Mouse (Mus musculus): ENCODE results near the gene L3mbtl3. TPM values are rescaled to one million over a fixed set of nuclear protein-coding genes. Genes with fewer than 3 reads are reported as not detected.

Gene L3mbtl3
- total RNA-seq, 1 experiment from 2014 or later: 17.2 TPM

DNA sequence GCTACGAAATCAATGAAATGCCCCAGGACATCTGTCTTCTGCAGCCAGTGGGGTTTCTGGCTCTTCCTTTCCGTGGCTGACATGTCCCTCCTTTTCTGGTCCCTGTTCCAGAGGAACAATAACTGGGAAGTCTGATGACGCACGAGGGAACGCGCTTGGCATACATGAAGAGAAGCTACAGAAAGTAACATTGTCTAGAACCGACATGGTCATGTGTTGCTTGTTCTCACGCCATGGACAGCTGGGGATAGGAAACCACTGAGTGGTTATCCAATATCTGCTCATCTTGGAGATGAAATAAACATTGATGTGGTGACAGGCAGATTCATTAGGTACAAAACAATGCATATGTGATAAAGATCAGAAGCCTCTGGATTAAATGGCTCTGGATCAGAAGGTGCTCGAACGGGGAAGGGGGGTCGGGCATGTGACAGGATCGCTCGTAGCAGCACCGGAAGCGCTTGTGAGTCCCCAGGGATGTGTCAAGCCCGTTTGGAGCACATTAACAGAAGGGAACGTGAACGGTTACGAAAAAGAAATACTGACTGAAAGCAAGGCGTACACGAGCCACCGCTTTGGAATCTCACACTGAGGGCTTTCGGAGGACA is 37.8 kb downstream of the L3mbtl3 start:
- no peak for DNase-seq

DNA sequence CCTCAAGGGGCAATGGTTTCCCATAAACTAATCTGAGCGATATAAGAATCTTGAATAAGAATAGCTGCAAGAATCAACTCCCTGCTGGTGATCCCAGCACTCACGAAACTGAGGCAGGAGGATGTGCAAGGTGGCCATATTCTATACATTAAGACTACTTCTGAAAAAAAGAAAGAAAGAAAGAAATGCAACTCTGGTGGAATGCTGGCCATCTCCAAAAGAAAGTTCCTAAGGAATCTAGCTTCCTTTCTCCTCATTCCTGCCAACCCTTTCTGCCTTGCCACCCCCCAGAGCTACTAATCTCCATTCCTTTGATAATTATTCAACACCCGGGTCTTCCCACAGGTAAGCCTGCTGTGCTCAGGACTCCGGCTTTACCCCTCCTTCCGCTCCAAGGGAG is 41.8 kb downstream of the L3mbtl3 start:
- DNase-seq: no peak

DNA sequence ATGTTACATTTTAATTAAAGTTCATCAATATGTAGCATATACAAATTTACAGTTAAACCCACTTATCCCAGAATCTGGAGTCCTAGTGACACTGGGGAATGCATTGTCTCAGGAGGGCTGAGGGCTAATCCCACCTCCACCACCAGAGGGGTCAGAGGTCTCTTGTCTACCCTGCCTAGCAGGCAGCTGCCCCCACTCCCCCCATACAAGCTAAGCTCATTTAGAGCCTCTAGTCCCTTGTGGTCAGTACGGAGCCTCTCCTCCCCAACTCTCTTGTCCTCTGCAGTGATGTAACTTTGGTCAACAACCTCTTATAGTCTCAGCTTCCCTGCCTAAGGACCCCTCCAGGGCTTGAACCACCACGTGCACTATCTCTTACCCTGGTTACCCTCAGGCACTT is 43.0 kb downstream of the L3mbtl3 start:
- no peak for DNase-seq

DNA sequence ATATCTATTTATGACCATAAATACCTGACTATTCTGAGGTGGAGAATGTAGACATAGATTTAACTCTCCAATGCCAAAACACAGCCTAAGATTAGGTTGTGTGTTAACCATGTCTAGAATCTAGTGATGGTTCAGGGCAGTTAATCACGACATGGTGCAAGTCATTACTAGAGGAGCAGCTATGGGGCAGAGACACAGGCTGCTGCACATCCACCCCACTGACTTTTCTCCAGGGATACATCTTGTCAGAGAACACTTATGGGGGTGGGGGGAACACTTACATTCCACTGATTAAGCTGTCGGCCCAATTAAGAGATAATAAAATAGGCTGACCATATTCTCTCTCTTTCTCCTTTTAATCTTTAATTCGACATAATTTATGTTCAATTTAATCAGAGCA is 46.9 kb downstream of the L3mbtl3 start:
- DNase-seq: no peak

DNA sequence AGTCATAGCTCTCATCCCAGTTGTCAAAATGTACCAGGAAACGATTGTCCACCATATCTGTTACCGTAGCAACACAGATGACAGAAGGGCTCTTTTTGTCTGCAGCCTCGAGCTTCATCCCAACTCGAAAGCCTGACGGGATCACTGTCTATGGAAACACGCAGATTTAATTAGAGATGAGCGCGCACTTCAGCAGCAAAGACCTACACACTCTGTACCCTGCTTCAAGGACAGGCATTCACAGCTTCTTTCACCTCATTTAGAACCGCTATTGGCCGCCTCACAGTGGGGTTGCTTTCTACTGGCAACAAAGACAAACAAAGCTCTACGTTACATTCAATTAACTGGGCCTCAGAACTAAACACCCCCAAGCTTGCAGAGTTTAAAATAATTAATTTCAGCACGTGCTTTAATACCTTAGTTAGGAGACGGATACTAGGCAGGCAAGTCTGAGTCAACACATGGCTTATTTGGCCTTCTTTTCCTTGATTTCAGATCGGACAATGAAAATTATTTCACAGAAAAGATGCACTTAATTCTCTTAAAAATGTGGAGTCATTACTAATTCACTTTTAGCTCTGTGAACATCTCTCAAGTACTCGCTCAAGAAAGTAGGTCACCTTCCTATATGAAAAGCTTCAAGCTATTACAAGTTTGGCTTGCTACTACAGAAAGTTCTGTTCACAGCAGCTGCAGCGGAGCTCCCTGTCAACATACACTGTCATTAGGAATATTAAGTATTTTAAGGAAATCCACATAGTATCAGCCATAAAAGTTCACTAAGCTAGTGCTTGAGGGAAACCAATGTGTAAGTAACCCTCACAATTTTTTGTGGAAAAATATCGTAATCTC is 47.9 kb downstream of the L3mbtl3 start:
- no peak for DNase-seq

DNA sequence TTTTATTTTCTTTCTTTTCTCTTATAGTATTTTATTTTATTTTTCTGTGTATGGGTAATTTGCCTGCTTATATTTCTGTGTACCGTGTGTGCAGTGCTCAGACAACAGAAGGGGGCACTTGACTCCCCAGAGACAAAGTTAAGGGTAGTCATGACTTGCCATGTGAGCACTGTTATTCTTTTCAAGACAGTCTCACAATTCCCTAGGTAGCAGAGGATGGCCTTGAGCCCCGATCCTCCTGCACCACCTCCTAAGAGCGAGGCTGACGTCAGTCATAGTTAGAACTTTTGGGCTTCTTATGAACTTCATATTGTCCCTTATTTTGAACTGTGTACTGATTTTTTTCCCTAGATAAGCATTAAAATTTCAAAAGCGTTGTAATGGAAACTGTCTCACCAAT is 48.5 kb downstream of the L3mbtl3 start:
- no peak for DNase-seq

DNA sequence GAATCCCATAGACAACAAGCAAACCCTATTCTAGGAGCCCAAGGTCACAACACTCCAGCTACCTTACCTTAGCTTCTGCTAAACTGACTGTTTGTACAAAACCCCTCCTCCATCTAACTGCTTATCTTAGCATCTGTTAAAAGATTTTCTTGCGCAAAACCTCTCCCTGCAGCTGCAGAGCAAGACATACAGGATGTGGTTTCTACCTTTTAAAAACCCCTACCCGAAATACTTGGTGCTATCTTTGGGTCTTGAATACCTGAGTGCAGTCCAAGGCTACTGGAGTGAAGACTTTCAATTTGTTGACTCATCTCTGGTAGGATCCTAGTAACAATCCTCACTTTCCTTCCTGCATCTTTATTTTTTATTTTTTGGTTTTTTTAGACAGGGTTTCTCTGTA is 50.5 kb downstream of the L3mbtl3 start:
- DNase-seq: no peak

DNA sequence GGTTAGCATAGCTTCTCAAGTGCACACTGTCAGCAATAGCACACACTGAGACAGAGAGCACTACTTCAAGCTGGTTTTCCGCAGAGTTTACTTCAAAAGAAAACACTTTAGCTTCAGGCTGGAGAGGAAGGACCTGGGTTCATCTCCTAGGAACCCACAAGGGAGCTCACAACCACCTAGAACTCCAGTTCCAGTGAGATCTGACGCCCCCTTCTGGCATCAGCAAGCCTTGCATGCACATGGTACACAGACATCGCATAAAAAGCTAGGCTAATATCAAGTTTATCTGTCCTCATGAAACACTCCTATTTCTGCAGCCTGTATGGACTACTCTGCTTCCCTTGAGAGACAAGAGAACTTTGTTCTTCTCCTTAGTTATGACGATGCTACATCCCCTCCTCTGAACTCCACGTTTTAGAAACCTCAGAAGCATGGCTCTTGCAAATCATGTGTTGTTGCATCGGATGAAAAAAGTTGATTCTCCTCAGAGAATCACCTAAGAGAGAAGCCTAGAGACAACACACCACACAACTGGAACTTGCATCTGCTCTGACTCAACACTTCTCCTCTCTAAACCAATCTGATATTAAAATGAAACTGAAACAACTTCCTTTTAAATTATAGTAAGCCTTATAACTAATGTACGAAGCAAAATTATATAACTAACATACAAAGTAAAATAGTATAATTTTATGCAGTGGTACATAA is 53.3 kb downstream of the L3mbtl3 start:
- no peak for DNase-seq

DNA sequence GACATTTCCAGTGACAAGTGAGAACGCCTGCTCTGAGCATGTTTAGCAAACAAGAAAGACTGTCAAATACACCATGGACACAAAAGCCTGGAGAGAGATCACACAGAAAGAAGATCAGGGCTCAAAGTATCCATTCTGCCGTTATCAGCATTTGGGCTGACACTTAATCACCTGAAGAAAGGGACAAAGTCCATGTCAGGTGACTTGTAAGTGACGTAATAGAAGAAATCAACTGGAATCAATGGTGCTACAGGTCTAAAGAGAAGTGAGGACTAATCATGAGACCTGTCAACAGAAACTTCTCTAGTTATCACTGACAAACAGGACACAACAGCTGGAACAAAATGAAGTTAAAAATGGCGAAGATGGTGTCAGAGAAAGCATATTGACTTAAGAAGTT is 55.1 kb downstream of the L3mbtl3 start:
- no peak for DNase-seq

DNA sequence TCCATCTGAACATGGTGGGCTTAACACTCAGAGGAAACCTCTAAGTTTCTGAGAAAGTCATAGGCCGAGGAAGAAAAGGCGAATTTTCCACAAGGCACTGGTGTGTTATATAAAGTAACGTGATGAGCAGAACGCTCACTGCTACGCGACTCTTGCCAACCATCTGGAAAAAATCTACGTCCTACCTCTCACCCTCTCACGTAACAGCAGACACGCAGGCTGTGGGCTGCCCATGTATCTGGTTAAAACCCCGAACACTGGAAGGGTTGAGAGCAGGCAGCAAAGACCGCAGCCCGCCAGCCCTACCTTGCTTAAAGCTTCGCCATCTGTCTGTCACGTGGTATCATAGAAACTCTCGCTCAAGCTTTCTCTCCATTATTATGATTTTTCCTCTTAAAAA is 61.4 kb downstream of the L3mbtl3 start:
- DNase-seq: no peak

DNA sequence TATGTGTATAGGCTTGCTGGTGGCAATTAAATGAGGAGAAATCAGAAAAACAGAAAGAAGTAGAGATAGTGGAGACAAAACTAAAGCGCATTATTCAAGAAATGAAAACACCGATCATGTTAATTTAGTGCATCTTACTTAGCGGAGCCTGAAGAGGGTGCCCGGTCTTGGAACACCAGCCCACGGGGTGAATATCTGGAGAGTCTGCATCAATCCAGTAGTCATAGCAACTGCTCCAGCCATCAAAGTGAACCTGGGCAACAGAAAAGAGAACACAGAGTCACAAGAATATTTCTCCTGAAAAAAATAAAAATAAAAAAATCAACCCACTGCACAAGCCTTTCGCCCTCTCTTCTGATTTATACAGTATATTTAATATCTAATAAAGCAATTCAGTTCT is 72.3 kb downstream of the L3mbtl3 start:
- DNase-seq: no peak

DNA sequence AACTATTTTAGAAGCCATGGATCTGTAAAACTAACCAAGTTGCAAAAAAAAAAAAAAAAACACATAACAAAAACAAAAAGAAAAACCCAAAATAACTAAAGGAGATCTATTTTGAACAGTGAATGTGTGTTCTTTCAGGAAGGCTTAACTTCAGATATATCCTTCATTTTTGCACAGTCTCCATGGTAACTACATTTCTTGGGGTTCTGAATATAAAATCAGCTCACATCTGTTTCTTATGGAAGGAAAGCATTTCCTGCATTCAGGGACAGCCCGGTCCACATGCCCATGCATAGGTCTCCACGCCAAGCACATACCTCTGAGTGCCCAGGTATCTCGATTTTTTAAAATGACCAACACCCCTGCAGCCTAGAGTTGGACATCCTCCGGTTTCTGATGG is 73.4 kb downstream of the L3mbtl3 start:
- no peak for DNase-seq

DNA sequence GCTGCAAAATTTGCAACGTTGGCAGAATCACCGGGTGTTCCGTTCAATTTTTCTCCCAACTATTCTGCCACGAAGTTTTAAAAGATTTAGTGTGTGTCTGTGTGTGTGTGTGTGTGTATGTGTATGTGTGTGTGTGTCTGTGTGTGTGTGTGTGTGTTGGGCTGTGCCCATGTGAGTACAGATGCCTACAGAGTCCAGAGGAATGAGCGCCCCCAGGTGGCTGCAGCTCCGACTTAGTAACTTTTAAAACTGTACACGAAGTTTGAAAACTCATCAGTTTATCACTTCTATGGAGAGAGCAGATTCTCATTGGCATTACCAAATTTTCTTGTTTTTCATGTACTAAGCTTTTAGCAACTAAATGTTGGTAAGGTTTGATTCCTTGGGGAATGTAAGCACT is 78.1 kb downstream of the L3mbtl3 start:
- DNase-seq: peak; percentile 9

DNA sequence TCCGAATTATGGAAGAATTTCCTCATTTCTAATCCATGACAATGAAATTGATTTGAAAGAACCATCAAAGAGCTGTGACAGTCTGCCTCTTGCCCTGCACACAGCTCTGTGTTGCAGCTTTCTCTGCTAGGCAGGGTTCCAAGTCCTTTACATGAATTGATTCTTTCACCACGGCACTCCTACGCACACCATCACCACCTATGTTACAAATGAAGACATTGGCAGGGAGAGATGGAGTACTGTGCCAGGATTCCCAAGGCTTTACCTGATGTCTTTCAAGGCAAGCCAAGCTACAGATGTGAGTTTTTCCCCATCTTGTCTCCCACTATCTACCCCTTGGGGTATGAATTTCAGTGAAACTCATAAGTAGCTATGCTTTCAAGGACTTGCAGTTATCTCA is 78.6 kb downstream of the L3mbtl3 start:
- no peak for DNase-seq

DNA sequence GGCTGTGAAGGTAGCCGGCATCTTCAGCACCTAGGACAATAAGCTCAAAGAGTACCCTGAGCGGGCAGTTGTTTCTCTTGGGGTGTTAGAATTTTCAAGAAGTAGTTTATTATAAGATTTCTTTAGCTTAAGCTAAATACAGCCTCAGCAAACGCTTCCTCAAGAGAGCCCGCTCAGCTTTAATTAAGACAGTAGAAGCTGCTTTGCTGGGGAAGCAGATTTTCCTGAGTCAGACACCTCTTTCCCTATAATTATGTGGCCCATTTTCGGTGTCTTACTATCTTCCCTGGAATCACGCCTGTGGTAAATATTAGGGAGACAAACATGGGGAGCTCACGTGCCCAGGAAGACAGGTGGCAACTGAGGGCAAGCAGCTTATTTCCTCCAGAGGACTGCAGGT is 88.6 kb downstream of the L3mbtl3 start:
- no peak for DNase-seq

DNA sequence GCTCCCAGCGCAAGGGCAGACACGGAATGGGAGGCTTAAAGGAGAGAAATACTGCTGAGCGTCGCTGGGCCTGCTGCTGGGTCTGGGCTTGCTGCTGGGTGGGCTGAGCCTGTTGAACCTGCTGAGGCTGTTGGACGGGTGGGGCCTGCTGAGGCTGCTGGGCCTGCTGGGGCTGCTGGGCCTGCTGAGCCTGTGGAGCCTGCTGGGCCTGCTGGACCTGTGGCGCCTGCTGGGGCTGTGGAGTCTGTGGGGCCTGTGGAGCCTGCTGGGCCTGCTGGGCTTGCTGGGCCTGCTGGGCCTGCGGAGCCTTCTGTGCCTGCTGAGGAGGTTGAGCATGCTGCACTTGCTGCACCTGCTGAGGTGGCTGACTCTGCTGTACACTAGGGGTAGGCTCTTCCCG is 95.8 kb downstream of the L3mbtl3 start:
- no peak for DNase-seq

DNA sequence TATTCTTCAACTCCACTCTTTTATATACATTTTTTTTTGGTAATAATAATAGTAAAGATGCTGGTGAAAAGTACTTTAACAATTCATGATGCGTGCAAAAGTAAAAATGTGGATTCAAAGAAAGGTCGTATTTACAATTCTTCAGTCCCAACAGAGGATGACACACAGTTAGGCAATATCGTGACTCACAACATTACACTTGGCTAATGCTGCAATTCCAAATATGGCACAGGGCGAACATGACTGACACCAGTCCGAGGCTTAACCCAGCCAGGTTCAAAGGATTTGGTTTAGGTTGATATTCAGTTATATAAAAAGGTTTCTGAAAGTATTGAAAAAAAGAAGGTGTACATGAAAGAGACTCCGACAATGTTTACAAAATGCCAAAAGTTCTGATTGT is 100.4 kb downstream of the L3mbtl3 start:
- DNase-seq: peak; percentile 21

DNA sequence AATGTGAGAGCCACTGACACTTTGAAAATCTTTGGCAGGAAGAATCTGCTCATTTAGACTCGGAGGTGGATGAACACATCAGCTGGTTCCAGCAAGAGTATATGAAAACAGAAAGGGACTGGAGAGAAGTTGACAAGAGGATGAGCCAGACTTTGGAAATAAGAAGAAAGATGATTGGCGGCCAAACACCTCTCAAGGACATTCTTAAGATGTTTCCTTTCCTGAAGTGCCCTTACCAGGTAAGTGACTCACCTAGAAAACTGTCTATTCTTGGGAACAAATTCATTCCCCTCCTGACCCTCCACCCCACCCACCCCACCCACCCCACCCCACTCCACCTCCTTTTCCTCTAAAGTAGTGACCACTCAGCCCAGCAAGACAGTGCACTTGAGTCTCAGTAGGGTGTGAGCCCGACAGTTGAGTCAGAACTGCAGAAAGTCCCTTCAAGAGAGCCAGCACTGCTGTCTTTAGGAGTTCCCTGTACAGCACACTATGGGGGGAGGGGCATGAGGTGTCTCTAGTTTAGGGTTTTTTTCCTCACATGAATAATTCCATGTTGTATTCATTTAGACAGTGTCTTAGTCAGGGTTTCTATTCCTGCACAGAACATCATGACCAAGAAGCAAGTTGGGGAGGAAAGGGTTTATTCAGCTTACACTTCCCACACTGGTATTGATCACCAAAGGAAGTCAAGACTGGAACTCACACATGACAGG is 111.9 kb downstream of the L3mbtl3 start:
- DNase-seq: no peak

DNA sequence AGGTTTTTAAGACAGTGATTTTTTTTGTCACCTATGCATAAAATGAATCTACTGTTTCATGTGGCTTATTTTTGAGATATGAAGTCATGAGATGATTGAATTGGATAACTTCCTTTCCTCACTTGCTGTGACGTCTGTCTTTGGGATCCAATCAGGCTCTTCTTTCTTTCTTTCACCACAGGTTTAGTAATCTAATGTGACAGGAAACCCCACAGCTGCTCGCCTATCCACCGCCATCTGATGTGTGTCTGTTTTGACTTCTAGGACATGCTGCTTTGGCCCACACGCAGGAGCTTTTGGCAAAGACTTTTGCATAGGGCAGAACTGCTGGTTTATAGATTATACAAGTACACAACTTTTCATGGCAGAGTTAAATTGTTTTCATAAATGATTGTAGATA is 115.9 kb downstream of the L3mbtl3 start:
- DNase-seq: no peak

DNA sequence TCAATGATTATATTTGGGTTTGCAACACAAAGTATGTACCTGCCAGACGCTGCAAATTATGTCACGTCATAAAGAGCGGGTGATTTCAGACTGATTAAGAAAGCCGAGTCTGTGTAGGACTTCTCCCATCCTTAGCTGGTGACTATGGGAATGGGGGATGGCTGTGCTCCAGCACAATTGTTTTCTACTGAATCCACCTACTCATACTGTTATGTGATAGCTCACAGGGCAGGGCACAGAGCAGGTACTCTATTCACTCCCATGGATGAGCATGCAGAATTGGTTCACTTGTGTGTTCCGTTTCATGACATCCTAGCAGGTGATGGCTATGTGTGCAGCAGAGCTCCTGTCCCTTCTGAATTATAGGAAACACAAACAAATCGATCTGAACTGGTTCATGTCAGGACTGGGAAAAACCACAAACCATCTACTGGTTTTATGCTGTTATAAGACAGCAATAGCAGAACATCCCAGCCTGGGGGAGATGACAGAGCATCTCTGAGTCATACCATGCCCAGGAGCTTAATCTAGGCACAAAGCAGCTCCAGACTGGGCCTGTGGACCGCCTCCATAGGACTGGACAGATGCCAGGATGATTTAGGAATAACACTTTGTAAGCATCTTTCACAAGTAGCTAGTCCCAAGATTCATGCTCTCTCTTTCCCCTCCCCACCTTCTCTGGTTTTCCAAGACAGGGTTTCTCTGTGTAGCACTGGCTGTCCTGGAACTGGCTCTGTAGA is 126.2 kb downstream of the L3mbtl3 start:
- no peak for DNase-seq

DNA sequence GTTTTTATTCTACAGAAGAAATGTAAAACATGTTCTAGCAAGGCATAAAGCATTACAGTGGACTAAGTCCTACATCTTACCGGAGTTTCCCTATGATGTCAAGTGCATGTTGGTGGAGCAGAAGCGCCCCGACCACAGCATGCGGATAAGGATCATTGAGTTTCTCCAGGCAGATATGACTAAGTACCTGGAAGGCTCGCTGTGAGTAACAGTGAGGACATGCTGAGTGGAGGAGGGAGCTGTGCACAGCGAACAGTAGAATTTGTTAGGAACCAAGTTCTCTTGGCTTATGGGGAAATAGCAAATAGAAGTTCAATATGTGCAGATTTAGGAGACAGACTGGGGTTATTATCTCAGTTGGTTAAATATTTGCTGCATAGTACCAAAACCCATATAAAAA is 131.3 kb downstream of the L3mbtl3 start:
- no peak for DNase-seq

DNA sequence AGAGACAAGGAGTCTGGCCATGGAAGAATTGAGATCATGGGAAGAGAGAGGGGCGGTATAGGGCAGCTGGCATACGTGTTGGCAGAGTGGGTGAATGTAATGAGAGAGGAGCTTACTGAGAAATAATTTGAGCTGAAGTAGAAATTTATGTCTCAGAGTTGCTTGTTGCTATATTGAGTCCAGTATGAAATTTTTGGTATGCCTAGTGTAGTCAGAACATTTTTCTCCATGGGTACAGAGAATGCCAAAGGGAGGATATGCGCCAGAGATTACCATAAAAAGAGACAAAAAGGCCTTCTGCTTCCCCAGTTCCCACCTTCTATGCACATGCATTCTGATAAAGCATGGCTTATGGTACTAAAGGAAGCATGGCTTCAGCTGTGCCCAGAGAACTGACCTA is 132.6 kb downstream of the L3mbtl3 start:
- no peak for DNase-seq

All from adrenal gland, postnatal 14 days (tissue).